Mouse (Mus musculus): ENCODE measurements around the gene Dydc2. TPM values are rescaled to one million over a fixed set of nuclear protein-coding genes. Genes with fewer than 3 reads are reported as not detected.

The Dydc2 gene
- polyA plus RNA-seq, 1 experiment from 2014 or later = not detected

DNA sequence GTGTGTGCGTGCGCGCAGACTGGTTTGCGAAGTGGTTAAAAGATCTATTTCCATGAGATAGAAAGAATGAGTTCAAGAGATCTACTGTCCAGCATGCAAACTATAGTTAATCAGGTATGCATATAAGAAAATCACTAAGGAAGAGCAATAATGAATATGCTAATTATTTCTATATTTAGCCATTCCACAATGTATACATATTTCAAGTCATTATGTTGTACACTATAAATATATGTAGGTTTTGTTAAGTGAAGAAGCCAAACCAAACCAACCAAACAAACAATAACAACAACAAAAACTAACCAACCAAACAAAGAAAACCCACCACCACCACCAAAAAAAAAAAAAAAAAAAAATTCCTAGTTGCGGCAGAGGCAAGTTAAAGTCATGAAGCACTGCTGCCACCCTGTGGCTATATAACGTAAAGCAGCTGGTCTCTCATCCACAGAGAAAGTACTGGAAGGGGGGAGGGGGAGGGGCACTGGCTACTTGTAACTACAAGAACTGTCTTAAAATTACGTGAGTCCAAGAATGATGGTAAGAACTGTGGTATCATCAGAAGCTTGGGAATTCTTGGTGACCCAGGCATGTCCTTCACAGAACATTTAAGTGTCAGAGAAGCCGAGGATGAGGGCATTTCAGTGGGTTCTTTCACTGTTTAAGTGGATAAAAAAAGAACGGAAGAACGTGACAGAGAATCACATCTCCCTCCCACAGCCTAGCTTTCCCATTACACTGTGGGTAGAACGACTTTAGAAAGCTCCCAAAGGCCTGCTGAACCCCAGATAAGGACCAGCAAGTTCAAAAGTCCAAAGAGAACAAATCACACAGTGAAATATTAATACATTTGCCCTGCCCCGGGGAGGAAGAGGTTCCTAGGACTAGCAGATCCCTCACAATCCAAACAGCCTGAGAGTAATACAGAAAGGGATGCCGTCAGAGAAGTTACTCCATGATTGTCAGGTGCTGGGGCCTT lies 35.6 kb downstream of the Dydc2 start:
- H3K36me3 ChIP-seq = no peaks in the 10 kb centered on the region
- H3K27ac ChIP-seq = no peak overlapping the region
- no peak for ATAC-seq (ENCODE audit: insufficient read depth, low FRiP score, low read depth)
- H3K4me3 ChIP-seq (replicated peaks) = no peak overlapping the region
- no peaks in the 10 kb centered on the region for H3K4me1 ChIP-seq
- no peak overlapping the region for H3K9ac ChIP-seq
- no peaks in the 10 kb centered on the region for H3K27me3 ChIP-seq (replicated peaks)
- H3K4me2 ChIP-seq = peak overlapping the region; percentile 13; the same call in 1 of the 2 replicates
- 49% methylated on average over 13 of the region's 13 CpGs for WGBS
- no peaks in the 10 kb centered on the region for H3K9me3 ChIP-seq

DNA sequence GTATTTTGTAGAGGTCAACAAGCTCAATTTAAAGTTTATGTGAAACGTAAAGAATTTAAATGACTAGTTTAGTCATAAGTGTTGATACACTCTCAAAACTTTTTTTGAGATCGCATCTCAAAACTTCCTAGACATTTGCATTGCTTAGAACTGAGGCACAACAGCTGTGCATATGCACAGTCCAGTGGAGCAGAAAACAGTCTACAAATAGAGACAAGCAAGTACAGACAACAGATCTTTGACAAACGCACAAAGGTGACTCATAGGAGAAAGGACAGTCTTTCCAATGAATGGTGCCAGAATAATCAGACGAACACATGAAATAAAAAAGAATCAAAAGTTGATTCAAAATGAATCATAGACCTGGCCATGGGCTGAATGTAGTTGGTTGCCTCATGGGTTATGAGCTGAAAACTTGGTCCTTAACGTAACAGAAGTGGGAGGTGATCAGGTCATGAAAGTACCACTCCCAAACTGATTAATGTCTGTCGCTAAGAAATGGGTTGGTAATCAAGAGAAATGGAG lies 38.0 kb downstream of the Dydc2 start:
- Histone ChIP-seq H3K27me3 (replicated peaks) (no peaks in the 10 kb centered on the region), H3K9me3 (no peaks in the 10 kb centered on the region), H3K27ac (no peak overlapping the region), H3K4me1 (no peaks in the 10 kb centered on the region), H3K4me2 (no peak overlapping the region), H3K4me3 (replicated peaks) (no peak overlapping the region), H3K9ac (no peak overlapping the region), H3K36me3 (no peaks in the 10 kb centered on the region)
- WGBS = 86% methylated on average over 6 of the region's 6 CpGs
- no peak for ATAC-seq (ENCODE audit: insufficient read depth, low FRiP score, low read depth)

DNA sequence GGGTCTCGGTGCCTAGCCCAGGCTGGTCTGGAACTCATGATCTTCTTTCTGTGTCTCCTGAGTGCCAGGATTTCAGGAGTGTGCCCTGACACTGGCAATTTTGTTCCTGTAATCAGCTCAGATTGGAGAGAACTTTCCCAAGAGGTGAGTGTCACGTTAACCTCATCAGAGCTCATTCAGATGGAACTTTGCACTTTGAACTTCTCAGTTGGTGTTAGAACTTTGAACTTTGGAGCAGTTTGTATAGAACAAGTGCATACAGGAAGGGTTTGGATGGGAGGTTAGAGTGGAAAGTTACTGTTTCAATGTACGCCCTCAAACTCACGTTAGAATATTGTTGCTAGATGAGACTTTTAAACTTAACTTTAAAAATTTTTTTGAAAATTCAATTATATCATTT lies 39.7 kb downstream of the Dydc2 start:
- Histone ChIP-seq H3K4me2 (no peak overlapping the region), H3K27ac (no peak overlapping the region), H3K27me3 (replicated peaks) (no peaks in the 10 kb centered on the region), H3K9ac (no peak overlapping the region), H3K36me3 (no peaks in the 10 kb centered on the region), H3K4me1 (no peaks in the 10 kb centered on the region), H3K4me3 (replicated peaks) (no peak overlapping the region), H3K9me3 (no peaks in the 10 kb centered on the region)
- ATAC-seq (ENCODE audit: insufficient read depth, low FRiP score, low read depth) = no peak
- 69% methylated on average over 4 of the region's 4 CpGs for WGBS

DNA sequence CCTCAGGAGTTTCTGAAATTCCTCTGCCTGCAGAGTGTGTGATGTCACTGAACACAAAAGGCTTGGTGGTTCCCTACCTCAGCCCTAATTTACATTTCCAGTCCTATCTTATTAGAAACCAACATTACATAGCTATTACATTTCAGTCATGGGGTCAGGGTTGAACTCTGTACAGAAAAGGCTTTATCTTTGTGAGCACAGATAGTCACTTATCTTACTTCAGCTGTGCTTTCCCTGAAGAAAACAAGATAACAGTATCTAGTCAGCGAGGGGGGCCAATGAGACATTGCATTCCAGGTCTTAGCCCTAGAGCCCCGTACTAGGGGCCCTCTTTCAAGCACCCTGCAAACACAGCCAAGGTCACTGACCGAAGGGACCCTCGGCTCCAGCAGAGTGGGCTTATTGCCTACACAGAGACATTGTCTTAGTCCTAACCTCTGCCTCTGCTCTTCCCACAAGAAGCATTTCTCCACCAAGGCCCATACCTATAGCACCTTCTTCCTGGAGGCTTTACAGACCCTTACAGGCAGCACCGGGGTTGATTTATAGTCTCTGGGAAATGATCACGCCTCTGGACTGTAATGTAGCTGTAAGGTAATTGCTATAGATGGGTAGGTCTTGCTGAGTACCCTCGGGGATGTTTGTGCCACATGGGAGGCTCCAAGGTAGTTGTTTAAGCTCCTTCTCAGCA lies 43.3 kb downstream of the Dydc2 start:
- no peak overlapping the region for H3K4me3 ChIP-seq (replicated peaks)
- H3K27ac ChIP-seq = no peak overlapping the region
- H3K9me3 ChIP-seq = no peaks in the 10 kb centered on the region
- 48% methylated on average over 7 of the region's 7 CpGs for WGBS
- no peak overlapping the region for H3K9ac ChIP-seq
- no peaks in the 10 kb centered on the region for H3K36me3 ChIP-seq
- no peak overlapping the region for H3K4me2 ChIP-seq
- ATAC-seq (ENCODE audit: insufficient read depth, low FRiP score, low read depth) = peak; percentile 80
- H3K4me1 ChIP-seq = no peaks in the 10 kb centered on the region
- no peaks in the 10 kb centered on the region for H3K27me3 ChIP-seq (replicated peaks)

DNA sequence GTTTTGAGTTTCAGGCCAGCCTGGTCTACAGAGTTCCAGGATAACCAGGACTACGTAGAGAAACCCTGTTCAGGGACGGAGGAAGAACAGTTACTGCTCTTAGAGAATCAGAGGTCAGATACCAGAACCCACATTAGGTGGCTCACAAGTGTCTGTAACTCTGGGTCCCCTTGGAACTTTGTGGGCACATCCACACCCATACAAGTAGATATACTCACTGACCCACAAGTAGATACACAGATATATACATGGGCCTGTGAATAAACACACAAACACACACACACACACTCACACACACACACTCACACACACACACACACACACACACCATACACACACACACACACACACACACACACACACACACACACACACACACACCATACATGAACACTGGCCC lies 43.9 kb downstream of the Dydc2 start:
- no peaks in the 10 kb centered on the region for H3K36me3 ChIP-seq
- H3K27ac ChIP-seq = no peak overlapping the region
- no peak overlapping the region for H3K4me3 ChIP-seq (replicated peaks)
- no peaks in the 10 kb centered on the region for H3K4me1 ChIP-seq
- WGBS = 84% methylated on average over 2 of the region's 2 CpGs
- no peaks in the 10 kb centered on the region for H3K9me3 ChIP-seq
- ATAC-seq (ENCODE audit: insufficient read depth, low FRiP score, low read depth) = no peak
- H3K27me3 ChIP-seq (replicated peaks) = no peaks in the 10 kb centered on the region
- no peak overlapping the region for H3K4me2 ChIP-seq
- no peak overlapping the region for H3K9ac ChIP-seq

DNA sequence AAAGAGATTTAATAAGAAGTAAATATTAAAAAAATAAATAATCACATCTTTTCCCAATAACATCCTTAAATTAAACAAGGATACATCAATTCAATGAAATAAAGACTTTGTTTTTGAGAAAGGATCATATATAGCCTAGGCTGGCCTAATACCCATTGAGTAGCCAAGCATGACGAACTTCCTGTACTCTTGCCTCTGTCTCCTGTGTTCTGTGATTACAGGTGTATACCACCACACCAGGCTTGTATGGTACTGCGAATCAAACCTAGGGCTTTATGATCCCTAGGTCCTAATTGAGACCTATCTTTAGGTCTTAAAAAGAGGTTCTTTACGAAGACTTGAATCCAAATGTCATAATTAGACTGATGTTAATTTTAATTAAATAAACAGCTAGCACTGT lies 47.8 kb downstream of the Dydc2 start:
- H3K4me3 ChIP-seq (replicated peaks) = no peak overlapping the region
- no peak overlapping the region for H3K9ac ChIP-seq
- no peak for ATAC-seq (ENCODE audit: insufficient read depth, low FRiP score, low read depth)
- H3K4me2 ChIP-seq = no peak overlapping the region
- no peaks in the 10 kb centered on the region for H3K4me1 ChIP-seq
- no peaks in the 10 kb centered on the region for H3K9me3 ChIP-seq
- no peak overlapping the region for H3K27ac ChIP-seq
- H3K36me3 ChIP-seq = no peaks in the 10 kb centered on the region
- no peaks in the 10 kb centered on the region for H3K27me3 ChIP-seq (replicated peaks)
- 87% methylated on average over 3 of the region's 3 CpGs for WGBS

DNA sequence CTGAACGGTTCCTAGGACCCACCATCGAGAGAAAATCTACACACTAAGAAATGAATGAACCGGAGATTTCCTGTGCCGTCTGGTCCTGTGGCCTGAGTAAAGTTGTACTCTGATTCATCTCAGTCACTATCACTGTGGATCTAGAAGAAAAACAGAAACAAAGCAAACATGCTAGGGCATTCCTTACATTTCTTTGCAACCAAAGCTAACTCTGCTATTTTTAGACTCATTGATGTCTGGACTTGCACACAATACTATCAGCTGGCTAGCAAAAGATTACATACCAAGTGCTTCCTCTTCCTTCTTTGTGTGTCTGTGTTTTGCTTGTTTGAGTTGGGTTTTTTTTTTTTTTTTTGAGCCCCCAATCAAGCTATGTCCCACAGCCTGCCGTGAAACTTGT lies 51.5 kb downstream of the Dydc2 start:
- Histone ChIP-seq H3K4me1 (0 out of 2 replicates have a peak, but pooled peaks cover 4% of the 10 kb centered on the region), H3K9me3 (no peaks in the 10 kb centered on the region), H3K36me3 (no peaks in the 10 kb centered on the region), H3K27me3 (replicated peaks) (no peaks in the 10 kb centered on the region), H3K4me2 (no peak overlapping the region), H3K9ac (no peak overlapping the region), H3K27ac (no peak overlapping the region), H3K4me3 (replicated peaks) (no peak overlapping the region)
- 40% methylated on average over 5 of the region's 5 CpGs for WGBS
- ATAC-seq (ENCODE audit: insufficient read depth, low FRiP score, low read depth) = no peak

DNA sequence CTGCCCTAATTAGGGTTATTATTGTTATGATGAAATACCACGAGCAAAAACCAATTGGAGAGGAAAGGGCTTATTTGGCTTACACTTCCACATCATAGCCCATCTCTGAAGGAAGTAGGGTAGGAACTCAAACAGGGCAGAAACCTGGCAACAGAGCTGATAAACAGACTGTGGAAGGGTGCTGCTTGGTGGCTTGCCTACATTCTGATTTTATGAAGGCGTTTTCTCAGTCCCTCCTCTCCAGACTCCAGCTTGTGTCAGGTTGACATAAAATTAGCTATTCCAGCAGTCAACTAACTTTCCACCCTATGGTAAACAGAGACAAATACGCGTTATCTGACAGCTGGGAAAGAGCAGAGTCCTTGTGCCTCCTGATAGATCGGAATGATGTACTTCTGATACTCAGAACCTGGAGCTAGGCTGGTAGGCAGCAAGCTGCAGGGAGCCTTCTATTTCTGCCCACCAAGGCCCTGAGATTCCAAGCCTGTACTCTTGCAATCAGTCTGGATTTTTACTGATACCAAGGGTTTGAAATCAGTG lies 54.2 kb downstream of the Dydc2 start:
- no peak overlapping the region for H3K27ac ChIP-seq
- WGBS = 63% methylated on average over 5 of the region's 5 CpGs
- H3K36me3 ChIP-seq = no peaks in the 10 kb centered on the region
- H3K9me3 ChIP-seq = no peaks in the 10 kb centered on the region
- H3K4me3 ChIP-seq (replicated peaks) = no peak overlapping the region
- no peak overlapping the region for H3K9ac ChIP-seq
- no peaks in the 10 kb centered on the region for H3K27me3 ChIP-seq (replicated peaks)
- no peak overlapping the region for H3K4me2 ChIP-seq
- H3K4me1 ChIP-seq = 0 out of 2 replicates have a peak, but pooled peaks cover 4% of the 10 kb centered on the region
- ATAC-seq (ENCODE audit: insufficient read depth, low FRiP score, low read depth) = no peak

DNA sequence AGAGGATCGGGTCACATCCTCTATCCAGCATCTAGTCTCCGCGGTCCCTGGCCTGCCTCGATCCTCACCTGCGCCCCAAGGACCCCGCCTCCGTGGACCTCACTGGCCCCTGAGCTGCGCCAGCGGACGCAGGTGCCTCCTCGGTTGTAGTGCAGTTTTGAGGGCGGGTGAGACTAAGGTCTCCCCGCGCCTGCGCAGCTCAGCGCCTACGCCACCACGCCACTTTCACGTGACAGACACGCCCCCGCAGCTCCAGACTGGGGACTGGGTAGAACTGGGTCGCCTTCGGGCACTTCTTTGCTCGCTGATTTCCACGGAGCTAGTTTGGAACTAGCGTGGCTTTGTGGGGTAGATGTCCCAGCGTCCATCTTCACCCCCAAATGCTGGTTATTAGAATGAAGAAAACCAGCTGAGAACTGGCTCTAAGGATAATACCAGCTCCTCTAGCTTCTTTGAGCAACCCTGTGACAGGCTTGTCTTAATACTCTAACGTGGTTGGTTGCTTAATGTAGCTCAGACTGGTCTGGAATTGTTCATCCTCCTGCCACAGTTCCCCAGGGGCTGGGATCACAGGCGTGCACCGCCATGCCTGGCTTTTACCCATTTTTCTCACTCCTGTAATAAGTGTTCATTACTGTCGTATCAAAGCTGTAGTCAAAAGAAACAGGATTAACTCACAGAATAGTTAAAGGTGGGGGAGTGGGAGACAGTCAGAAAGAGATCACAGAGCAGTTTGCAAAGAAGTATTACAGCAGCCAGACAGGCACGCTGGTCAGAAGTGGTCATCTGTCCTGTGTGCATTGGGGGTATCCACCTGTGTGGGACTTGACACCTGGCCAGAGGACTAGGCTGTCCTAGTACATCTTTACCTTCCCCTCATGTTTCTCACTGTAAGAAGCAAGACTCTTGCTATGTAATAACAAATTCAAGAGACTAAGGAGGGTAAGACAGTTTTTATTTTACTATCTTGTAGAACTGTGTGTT lies 55.1 kb downstream of the Dydc2 start, which contains the start of gene Fam213a:
Gene Fam213a, minus strand, starts transcription at position 159 of the 984 bp plus-strand sequence.
- H3K27ac ChIP-seq = no peak within 1 kb of the TSS

DNA sequence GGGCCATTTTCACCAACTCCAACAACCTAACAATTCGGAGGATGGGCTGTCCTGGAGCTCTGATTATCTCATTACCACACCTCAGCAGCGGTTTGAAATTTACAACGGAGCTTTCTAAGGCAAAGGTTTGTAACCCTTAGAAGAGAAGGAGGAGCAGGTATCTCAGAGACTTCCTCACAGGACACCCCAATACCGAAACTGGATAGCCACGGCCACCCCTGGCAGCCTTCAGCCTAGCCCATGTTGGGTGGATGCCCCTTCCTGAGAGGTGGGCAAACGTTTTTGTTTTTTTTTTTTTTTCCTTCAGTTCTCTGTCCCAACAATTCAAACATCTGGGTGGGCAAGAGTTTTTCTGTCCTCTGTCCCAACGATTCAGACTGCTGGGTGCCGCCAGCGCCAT lies 55.9 kb downstream of the Dydc2 start:
- H3K4me3 ChIP-seq (replicated peaks) = peak overlapping the region; percentile 60

More for the DNA sequence above, 55.1 kb downstream of the Dydc2 start, which contains the start of gene Fam213a:
- Histone ChIP-seq H3K36me3 (no peaks in the 10 kb centered on the region), H3K4me1 (0 out of 2 replicates have a peak, but pooled peaks cover 4% of the 10 kb centered on the region), H3K9me3 (no peaks in the 10 kb centered on the region), H3K27me3 (replicated peaks) (no peaks in the 10 kb centered on the region), H3K4me3 (replicated peaks) (peak within 1 kb of the TSS; percentile 60), H3K4me2 (peak within 1 kb of the TSS; percentile 92), H3K9ac (peak within 1 kb of the TSS; percentile 59; the same call in 1 of the 2 replicates)
- WGBS = 3% methylated on average over 32 of the region's 32 CpGs
- ATAC-seq (ENCODE audit: insufficient read depth, low FRiP score, low read depth) = peak; percentile 96

DNA sequence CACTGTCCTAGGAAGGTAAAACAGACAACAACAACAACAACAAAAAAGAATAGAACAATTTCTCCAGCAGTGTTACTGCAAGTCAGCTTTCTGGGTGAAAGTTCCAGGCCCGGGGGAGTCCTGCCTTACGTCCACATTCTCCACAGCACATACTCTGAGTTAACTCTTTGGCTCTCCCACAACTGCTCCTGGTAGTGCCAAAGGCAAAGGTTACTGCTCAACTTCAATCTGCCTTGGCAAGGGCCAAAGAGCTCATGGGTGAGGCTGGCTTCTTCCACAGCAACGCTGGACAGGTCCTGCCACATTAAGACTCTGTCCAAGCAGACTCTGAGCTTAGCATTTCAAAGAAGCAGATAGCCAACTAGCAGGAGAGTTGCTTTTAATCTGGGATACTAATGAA lies 57.1 kb downstream of the Dydc2 start:
- Histone ChIP-seq H3K4me3 (replicated peaks) (no peak overlapping the region), H3K9me3 (no peaks in the 10 kb centered on the region), H3K27me3 (replicated peaks) (no peaks in the 10 kb centered on the region), H3K4me1 (peaks cover 21% of the 10 kb centered on the region), H3K27ac (no peak overlapping the region), H3K9ac (no peak overlapping the region), H3K36me3 (no peaks in the 10 kb centered on the region), H3K4me2 (no peak overlapping the region)
- ATAC-seq (ENCODE audit: insufficient read depth, low FRiP score, low read depth) = no peak
- WGBS = 65% methylated on average over 3 of the region's 3 CpGs

More for the DNA sequence above, 55.9 kb downstream of the Dydc2 start:
- H3K4me2 ChIP-seq = peak overlapping the region; percentile 92
- 14% methylated on average over 9 of the region's 9 CpGs for WGBS
- H3K9me3 ChIP-seq = no peaks in the 10 kb centered on the region
- ATAC-seq (ENCODE audit: insufficient read depth, low FRiP score, low read depth) = no peak
- H3K36me3 ChIP-seq = no peaks in the 10 kb centered on the region
- no peaks in the 10 kb centered on the region for H3K27me3 ChIP-seq (replicated peaks)
- H3K9ac ChIP-seq = peak overlapping the region; percentile 59; the same call in 1 of the 2 replicates
- peaks cover 9% of the 10 kb centered on the region; the same call in 1 of the 2 replicates for H3K4me1 ChIP-seq
- H3K27ac ChIP-seq = no peak overlapping the region

Measured in stomach, embryonic 15.5 days (tissue).